Mouse (Mus musculus): ENCODE measurements around the gene Trim29. TPM values are rescaled to one million over a fixed set of nuclear protein-coding genes. Genes with fewer than 3 reads are reported as not detected.

Trim29 gene
- total RNA-seq, 2 experiments from 2014 or later, result not detected

DNA sequence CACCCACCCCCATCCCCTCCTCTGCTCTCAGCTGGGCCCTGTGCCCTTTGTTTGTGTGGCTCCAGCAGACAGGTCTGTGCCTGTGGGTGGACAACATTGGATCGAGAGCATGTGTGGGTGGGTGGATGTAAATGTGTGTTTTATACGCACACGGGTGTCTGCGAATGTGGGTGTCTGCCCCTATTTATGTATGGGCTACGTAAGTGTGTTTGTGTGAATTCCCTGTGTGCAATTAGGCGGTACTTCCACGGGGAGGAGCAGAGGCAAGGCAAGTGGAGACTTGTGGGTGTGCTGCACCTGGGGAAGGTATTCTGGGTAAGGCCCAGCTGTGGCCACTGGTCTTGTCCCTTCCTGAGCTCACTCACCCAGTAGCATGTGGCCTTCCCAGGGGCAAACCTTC, 1.5 kb downstream of the Trim29 start:
- no peak for ATAC-seq (replicated peaks; ENCODE audit: poor library complexity)

DNA sequence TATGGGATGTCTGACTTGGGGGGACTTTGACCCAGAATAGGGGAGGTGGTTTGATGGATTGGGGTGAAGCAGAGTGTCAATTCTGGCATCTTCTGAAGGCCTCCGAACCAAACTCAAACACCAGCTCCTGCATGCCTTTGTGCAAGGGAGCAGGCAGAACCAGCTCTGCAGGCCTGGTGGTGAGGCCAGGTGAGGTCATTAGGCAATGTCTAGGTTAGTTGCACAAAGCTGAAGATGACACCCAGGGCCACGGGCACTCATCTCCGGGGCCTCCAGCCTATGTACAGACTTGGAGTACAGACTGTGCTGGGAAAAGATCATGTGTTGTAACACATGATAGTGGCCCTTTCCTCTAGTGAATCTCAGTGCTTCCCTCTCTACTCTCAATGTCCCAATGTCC, 3.2 kb downstream of the Trim29 start:
- no peak for ATAC-seq (replicated peaks; ENCODE audit: poor library complexity)

DNA sequence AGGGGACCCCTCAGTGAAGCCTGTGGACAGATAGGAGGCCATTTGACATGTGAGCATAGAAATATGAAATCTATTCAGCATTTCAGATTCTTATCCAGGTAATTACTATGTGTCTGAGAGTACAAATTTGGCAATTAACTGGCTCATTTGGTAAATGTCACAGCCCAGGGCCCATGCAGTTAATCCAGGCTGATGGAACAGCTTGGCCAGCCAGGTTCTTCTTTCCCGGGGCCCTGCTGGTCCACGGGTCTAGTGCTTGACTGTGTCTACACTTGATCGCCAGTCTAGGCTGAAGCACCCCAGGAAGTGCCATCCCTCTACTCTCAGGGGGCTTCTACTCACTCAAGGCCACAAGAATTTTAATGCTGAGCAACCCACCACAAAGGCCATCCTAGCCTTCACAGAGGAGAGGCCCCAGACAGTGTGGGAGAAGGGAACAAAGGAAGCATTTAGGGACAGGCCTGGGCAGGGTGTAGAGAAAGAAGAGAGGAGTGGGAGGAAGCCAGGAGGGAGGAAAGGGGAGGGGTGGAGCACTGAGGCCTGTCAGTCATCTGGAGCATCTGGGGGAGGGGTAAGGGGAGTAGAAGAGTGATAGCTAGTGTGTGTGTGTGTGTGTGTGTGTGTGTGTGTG, 4.8 kb downstream of the Trim29 start:
- no peak for ATAC-seq (replicated peaks; ENCODE audit: poor library complexity)

DNA sequence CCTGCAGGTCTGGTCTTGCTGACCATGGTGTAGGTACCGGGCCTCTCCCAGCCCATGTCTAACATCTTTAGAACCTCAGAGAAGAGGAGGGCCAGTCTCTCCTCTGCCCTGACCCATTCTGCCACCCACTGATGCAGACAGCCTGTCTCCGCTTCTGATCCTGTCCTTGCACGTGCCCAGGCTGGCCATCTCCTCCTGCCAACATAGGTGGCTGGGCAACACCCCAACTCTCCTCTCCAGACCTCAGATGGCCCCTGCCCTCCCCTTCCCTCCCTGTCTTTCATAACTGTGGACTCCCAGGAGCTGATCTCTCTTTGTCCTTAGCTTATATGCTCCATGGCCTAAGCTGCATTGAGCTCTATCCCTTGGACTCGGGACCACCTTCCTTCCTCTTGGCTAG, 5.8 kb downstream of the Trim29 start:
- ATAC-seq (replicated peaks; ENCODE audit: poor library complexity), result no peak

DNA sequence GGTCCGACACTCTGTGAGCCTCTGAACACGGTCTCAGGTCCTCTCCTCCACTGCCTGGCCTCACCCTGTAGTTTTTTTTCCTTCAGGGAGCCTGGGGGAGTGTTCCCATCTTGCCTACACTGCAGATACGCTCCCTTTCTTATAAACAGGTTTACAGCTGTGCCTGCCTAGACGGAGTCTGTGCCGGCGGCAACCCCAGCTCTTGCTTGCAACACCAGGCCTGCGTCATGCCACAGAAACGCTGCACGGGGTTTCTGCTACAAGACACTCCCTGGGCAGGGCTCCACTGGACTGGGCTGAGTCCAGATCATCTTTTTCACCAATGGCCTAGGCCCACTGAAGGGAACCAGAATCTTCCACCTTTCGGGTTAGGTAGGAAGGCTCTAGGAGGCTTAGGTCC, 8.0 kb downstream of the Trim29 start:
- no peak for ATAC-seq (replicated peaks; ENCODE audit: poor library complexity)

DNA sequence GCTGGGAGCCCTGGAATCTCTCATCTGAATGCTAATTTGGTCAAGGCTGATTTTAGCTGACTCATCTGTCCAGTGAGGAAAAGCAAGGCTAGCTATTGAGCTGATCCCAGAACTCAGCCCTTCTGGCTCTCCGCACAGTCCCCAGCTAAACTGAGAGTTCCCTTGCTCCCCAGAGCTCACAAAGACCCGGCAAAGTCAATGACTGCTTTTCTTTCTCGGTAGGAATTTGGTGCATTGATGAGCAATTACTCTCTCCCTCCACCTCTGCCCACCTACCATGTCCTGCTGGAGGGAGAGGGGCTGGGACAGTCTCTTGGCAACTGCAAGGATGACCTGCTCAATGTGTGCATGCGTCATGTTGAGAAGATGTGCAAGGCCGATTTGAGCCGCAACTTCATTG, 11.3 kb downstream of the Trim29 start:
- no peak for ATAC-seq (replicated peaks; ENCODE audit: poor library complexity)

DNA sequence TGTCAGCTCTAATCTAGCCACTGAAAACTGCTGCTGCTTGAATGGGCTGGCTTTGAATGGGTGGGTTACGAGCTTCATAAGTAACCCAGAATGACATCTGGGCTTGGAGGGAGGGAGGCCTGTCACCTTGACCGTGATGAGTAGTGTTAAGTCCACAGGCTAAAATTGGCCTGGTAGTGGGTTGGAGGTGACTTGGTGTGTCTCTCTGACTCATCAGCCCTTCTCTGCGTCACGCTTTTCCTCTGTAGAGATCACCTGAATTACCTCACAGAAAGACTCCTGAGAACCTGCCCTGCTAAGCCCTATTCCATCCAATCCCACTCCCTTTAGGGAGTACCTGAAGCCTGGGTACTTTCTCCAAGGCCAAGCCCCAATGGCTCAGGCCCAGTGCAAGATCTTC, 12.0 kb downstream of the Trim29 start:
- ATAC-seq (replicated peaks; ENCODE audit: poor library complexity), result no peak

DNA sequence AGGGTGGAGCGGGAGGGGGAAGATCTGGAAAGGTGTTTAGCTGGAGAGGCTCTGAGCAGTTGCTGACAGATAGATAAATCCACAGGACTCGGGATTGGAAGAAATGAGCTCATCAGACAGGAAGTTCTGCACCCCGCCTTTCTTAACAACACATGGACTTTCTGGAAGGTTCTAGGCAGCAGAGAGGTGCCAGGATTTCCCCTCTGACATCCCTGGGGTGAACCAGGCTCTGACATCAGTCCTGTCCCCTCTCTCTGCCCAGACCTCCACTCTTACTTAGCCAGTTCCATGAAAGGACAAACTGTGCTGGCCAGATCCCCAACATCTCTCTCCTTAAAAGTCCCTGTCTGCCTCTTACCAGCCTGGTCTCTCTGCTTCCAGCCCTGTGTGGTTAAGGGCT, 14.8 kb downstream of the Trim29 start:
- ATAC-seq (replicated peaks; ENCODE audit: poor library complexity), result no peak

DNA sequence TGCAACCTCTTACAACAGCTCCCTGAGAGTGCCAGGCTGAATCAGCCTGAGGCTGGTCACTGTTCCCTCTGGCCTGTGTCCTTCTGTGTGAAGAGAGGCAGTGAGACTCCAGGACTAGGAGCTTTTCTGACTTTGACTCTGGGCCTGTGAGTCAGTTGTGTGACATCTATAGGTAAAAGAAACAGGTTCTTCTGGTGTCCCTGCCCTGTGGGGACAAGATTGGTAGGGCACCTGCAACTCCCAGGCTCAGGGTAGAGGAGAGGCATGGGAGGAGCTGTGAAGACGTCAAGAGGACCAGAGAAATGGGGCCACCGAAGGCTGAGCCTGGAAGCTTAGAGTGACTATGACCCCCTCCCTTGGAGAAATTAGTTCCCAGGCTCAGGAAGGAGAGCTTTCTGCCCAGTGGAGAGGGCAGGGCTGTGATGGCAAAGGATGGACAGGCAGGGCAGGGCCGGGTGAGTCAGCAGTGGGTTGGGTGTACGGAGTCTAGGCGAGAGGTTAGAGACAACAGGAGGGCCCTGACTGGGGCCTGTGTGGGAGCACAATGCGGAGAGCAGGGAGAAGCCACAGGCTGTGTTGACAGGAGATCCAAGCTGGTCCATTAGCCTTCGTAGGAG, 15.5 kb downstream of the Trim29 start:
- ATAC-seq (replicated peaks; ENCODE audit: poor library complexity), result no peak

DNA sequence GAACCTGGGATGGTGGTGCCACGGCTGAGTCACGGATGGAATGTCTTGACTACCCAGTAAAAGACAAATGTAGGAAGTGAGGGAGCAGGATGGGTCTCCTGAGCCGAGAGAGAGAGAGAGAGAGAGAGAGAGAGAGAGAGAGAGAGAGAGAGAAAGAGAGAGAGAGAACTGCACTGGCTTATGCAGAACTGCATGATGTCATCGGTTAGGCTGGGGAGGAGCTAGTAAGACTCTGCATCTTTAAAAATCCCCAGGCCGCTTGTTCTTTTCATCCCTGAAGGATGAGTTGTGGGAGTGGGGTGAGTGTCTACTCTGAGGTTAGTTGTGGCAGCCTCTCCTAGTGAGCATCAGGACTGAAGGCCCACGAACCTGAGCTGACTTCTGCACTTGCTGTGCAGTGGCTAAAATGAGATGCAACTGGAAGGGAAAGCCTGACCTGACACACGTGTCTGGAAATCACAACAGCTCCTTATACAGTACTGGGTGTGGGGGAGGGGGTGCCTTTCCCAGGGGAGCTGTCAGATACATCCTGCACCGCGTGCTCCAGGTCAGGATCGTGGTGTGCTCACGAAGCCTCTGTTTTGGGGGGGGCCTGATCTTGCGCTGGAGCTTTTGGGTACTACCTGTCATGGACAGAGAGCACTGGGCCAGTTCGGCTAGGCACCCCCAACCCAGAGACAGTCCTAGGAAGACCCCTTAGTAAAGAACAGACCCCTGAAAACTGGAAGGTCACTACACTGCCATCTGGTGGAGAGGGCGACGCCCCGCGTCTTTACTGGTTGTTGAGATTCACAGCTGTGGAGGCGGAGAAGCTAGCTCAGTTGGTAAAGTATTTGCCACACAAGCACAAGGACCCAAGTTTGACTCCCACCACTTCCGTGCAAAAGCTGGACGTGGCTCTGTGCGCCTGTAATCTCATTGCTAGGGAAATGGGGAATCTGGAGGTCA, 16.8 kb downstream of the Trim29 start:
- ATAC-seq (replicated peaks; ENCODE audit: poor library complexity), result no peak

DNA sequence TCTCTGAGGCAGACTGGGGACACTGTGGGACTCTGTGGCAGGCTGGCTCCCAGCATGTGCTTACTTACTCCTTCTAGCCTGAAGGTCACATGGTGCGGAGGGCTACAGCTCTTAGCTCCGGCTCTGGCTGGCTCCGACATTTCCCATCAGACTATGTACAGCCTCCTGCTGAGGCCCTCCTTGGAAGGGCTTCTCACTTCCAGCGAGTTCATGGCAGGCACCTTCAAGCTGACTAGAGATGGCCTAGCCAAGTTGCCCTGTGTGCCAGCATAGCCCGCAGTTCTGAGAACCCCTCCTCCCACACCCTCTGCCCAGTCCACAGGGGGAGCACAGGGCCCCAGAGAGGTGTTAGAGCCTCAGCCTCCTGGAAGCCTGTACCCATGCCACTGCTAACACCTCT, 19.8 kb downstream of the Trim29 start:
- ATAC-seq (replicated peaks; ENCODE audit: poor library complexity), result no peak

DNA sequence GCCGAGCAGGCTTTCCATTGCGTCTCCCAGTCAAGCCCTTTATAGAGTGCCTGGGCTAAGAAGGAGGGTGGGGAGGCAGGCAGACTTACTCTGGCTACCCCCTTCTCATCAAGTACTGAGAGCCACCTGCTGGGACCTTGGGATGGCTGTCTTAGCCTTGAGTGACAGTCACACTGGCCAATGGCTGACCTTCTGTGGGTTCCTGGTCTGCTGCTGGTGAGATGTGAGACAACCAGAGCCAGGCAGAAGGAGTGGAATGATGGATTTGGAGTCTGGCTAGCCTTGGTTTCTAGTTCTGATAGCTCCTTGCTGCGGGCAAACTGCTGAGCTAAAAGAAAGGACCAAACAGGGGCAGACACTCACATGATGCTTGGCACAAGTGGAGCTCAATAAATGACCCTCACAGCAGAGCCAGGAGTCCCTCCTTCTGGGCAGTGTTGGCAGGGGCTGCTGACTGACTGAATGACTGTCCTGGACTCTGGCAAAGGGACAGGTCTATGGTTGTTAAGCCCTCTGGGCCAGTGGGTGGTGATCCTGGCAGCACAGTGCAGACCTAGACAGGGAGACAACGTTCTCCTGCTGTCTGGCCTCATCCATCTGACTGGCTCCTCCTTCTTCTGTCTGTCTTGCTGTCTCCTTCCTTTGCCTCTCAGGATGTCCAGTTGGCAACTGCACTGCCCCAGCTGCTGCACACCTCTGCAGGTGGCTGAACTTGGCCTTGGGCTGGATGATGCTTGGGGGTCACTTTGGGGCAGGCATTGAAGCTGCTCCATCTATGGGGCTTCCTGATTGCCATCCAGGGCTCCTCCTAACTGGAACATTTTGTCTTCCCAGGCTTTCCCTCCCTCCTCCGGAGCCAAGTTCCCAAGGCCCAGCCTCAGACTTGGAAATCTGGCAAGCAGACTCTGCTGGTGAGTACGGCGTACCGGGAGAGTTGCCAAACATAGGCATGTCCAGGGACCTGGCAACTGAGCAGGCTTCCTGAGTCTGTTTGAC, 21.1 kb downstream of the Trim29 start:
- no peak for ATAC-seq (replicated peaks; ENCODE audit: poor library complexity)

DNA sequence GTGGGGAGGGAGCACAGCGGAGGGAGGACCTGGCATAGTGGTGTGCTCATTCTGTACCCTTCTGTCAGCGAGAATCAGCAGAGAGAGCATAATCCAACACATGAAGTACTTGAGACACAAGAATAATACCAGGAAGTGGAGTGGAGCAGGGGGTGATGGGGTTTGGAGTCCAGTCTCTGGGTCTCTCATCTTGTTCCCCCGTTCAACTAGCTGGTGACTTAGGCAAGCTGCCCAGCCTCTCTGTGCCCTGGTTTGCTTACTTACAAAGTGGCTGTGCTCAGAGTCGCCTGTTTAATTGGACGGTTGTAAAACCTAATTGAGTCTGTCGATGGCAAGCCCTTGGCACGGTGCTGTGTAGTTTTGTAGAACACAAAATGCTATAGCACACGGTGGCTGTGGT, 23.8 kb downstream of the Trim29 start:
- no peak for ATAC-seq (replicated peaks; ENCODE audit: poor library complexity)

DNA sequence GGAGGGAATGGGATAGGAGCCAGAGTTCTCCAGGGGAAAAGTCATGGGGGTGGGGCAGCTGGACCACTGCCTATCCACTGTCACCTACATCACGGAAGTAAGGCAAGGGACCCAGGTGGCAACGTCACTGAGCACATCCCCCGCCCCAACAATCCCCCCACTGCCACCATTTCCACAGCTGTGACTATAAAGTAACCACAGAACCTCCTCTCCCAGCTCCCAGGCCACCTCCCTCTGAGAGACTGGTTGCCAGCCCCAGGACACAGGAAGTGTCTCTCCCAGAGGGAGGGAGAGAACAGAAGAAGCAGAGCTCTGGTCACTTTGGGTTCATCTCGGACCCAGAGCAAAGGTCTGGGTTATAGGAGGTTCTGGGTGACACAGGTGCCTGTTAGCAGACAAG, 27.0 kb downstream of the Trim29 start:
- no peak for ATAC-seq (replicated peaks; ENCODE audit: poor library complexity)

DNA sequence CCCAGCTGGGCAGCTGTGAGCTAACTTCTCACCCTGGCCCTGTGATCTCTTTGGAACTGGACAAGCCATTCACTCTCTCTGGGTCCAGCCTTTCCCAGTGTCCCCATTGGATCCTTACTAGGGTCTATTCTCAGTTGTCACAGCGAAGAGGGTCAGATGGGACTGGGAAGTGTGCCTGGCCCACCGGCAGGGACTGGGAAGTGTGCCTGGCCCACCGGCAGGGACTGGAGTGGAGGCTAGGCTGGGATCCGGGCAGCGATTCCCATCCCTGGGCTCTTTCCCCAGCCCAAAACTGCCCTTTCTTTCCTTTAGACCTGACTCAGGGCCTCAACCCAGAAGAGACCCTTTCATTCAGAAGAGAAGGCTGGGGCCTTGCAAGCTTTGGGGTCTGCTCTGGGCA, 27.4 kb downstream of the Trim29 start:
- no peak for ATAC-seq (replicated peaks; ENCODE audit: poor library complexity)

DNA sequence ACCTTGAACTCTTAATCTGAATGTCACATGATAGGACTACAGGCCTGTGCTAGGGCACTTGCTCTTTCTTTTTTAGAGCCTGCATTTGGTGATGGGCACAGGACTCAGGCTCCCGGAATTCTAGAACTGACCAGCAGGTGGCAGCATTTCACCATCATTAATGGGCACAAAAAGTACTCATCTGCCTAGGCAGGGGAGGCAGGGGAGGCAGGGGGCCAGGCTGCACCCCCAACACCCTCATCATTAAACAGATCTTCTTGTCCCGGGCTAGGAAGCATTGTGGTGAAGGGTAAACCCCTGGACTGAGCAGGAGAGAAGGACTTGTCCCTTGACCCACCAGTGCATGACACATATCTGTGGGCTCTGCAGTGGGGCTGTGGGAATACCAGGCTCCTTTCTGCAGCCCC, 29.0 kb downstream of the Trim29 start:
- ATAC-seq (replicated peaks; ENCODE audit: poor library complexity), result peak; percentile 58; the same call in 1 of the 2 replicates

DNA sequence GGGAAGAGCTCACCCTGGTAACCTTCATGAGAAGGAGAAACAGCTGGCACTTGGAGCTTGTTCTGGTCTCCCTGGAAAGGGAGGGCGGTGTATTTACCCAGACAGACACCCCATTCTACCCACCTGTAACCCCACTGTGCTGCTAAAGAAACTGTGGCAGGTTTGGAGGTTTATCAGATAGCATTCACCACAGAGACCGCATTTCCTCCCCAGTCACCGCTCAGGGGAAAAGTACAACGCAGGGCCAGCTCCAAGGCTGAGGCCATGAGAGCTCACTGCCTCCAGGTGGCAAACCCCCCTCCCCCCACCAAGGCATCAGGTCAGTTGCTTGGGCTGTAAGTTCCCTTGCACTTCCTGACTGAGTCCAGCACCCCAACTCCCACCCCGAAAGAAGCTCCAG, 39.4 kb downstream of the Trim29 start:
- ATAC-seq (replicated peaks; ENCODE audit: poor library complexity), result no peak

DNA sequence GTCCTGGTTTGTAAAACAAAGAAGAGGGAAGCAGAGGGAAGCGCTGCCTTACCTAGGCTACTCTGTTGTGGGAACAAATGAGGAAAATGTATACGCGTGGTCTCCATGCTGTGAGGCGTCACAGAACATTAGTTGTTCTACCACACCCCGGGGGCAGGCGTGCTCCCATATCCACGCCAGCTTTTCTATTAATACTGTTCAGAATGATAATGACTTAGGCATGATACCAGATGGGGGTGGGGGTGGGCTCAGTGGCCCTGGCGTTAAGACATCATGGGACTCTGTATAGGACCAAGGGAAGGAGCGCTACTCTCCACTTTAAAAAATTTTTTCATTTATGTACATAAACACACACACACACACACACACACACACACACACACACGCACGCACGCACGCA, 40.4 kb downstream of the Trim29 start:
- ATAC-seq (replicated peaks; ENCODE audit: poor library complexity), result no peak

DNA sequence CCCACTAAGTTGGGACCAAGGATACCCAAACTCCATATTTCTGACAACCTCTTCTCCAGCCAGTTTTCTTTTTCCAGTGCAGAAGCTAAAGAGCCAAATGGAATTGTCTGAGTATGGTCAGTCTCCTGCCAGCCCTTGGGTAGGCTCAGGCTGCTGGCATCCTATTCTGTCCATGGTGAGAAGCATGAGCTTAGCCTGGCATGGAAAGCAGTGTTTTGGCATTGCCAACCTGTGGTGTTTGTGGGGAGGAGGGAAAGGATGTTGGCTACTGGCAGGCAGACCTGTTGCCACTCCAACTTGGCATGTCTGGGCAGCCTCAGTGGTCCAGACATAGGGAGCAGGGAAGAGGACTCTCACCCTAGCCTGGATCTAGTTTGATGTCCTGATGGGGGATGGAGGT, 46.4 kb downstream of the Trim29 start:
- ATAC-seq (replicated peaks; ENCODE audit: poor library complexity), result no peak

DNA sequence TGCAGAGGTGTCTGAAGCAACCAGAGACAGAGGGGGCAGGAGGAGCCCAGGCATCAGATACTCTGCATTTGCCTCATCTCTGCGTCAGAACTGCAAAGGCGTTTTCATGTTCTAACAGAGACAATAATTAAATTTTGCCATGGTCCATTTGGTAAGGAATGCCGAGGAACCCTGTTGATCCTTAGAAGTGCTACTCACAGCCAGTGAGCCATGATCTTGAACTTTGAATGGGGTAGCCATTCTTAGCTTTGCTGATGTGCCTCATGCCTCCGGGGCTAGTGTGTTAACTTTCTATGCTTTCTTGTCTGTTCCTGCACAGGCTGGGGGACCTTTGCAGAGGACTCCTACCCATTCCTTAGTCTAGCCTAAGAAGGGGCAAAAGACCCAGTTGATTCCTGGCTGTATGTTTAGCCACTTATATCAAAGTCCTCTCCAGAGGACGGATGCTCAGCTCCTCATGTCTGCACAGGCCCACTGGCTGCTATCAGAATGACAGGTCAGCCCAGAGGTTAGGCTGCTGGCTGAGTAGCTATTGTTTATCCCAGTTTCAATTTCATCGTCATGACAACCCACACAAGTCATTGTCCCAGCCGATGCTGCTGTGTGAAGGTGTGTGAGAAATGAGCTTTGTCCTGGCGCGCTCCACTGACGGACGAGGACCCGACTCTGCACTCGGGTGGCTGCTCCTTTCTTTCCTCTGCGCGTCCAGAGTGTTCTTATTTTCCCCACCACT, 48.1 kb downstream of the Trim29 start:
- ATAC-seq (replicated peaks; ENCODE audit: poor library complexity), result no peak
